Mouse (Mus musculus): Measurements from ENCODE around the gene Kitl.

GRCm38 (mm10) chr10:100017771-100018070 is 2.3 kb downstream of the Kitl start:
- TF ChIP-seq CTCF (IDR thresholded peaks at IDR 0.05; ENCODE audit: borderline replicate concordance, insufficient read depth, low read depth, low read length) (no peak), POLR2A (IDR thresholded peaks at IDR 0.05; ENCODE audit: borderline replicate concordance, insufficient read depth, low read length) (no peak)
